Comparison of ENCODE assay signal across 9 mouse cellular contexts in the genomic region with DNA sequence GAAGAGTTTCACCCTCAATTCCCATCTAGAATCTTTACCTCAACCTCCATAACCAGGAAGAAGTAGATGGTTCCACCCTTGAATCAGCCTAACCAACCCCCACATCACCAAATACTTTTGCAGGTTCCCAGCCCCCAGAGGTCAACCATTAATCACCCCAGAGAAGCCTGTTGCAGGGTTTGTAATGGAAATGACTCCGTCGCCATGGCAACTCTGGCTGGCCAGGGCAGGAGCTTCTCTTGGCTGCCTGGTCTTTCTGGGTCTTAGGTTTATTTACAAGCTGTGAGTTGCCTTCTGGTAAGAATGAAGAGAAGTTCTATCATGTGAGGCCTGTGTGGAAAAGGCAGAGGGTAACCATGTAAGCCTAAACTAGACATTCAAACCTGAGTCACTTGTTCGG.
DNase-seq lines count a peak whose midpoint lies in the region; ATAC-seq and TF ChIP-seq lines count a peak whose summit lies in the region.
"Had no signal": no experiment of that assay in that cellular context is flagged by ENCODE, and none has a peak within 500 bp of the region (broad histone marks: within the 10 kb centered on the region; RNA-seq: fewer than 3 reads in every experiment).

No protein-coding gene starts in this region.

- 13% methylated on average over 3 of the region's 3 CpGs for WGBS in limb, embryonic 11.5 days

- H3K9me3 ChIP-seq in limb, embryonic 11.5 days (ENCODE audit: control insufficient read depth, low read length) = no peaks in the 10 kb centered on the region

- in situ Hi-C loops in Patski (cut with MboI; ENCODE audit: low pct_unique_long_range_greater_than_20kb) = no loop called here

- ATAC-seq in Patski = no peak
- ATAC-seq in limb, embryonic 11.5 days (ENCODE audit: insufficient number of reproducible peaks, low FRiP score, low TSS enrichment, low read depth) = peak; percentile 68; the same call in 1 of the 2 replicates

- peaks cover 35% of the 10 kb centered on the region for H3K4me1 ChIP-seq in limb, embryonic 11.5 days (ENCODE audit: control insufficient read depth, insufficient read depth, low read length)

- DNase-seq in gastrocnemius, adult 2 months = peak; percentile 45
- no peak for DNase-seq in gastrocnemius, postnatal 25 days
- DNase-seq in Patski (ENCODE audit: low read depth, low spot score) = peak; percentile 46
- DNase-seq in forelimb bud, embryonic 11.5 days (ENCODE audit: low read depth, low spot score) = peak; percentile 93
- DNase-seq in limb, embryonic 11.5 days (ENCODE audit: low spot score) = peak; percentile 93
- DNase-seq in right cerebral cortex, adult 2 months (ENCODE audit: low spot score in 2 of 2) = no peak
- DNase-seq in frontal cortex, postnatal 25 days (ENCODE audit: low spot score in 2 of 2) = no peak
- no peak for DNase-seq in cerebellum, postnatal 36 days

- H3K27ac ChIP-seq in gastrocnemius, adult 2 months = no peak overlapping the region
- peak overlapping the region; percentile 89 for H3K27ac ChIP-seq in limb, embryonic 11.5 days (replicated peaks; ENCODE audit: low read depth, low read length)

- H3K9ac ChIP-seq in limb, embryonic 11.5 days (ENCODE audit: low read length) = no peak overlapping the region

- H3K27me3 ChIP-seq in Patski = no peaks in the 10 kb centered on the region
- no peaks in the 10 kb centered on the region for H3K27me3 ChIP-seq in limb, embryonic 11.5 days (ENCODE audit: control insufficient read depth, insufficient read depth, low read length)

- CTCF ChIA-PET in Patski (lab: Charles Lee) = no interaction called here

- H3K4me3 ChIP-seq in gastrocnemius, adult 2 months = no peak overlapping the region
- H3K4me3 ChIP-seq in limb, embryonic 11.5 days (ENCODE audit: low read depth, low read length) = no peak overlapping the region

- H3K36me3 ChIP-seq in limb, embryonic 11.5 days (ENCODE audit: control insufficient read depth, insufficient read depth, low read length) = no peaks in the 10 kb centered on the region
- H3K36me3 ChIP-seq: G1E had no signal

- POLR2A ChIA-PET in Patski (lab: Charles Lee) = no interaction called here

- peak overlapping the region; percentile 14; the same call in 1 of the 2 replicates for H3K4me2 ChIP-seq in limb, embryonic 11.5 days (ENCODE audit: low read depth, severe bottlenecking)

- TF ChIP-seq CTCF in gastrocnemius, adult 2 months (IDR thresholded peaks at IDR 0.05) = no peak
- TF ChIP-seq CTCF in Patski (IDR thresholded peaks at IDR 0.05) = no peak

- intact Hi-C loops in gastrocnemius, adult 2 months (cut with DNase I) = no loop called here

Comparison
In these comparisons a context has a peak if more than half of its experiments do, and no peak if none do; other contexts are left out.
1. DNase-seq: peak in gastrocnemius, adult 2 months (single experiment), Patski (single experiment), forelimb bud, embryonic 11.5 days (single experiment) and limb, embryonic 11.5 days (single experiment); none in gastrocnemius, postnatal 25 days (single experiment), right cerebral cortex, adult 2 months (0 of 2), frontal cortex, postnatal 25 days (0 of 2) and cerebellum, postnatal 36 days (0 of 2).